Mouse (Mus musculus) MEL (cell line): ENCODE results near the gene Gm5127.

Experiments used
- MEF2A ChIP-seq: IDR thresholded peaks from 2 replicates; pipeline ENCODE4 v1.6.1; 2014; ENCODE audit warnings: low read depth, mild to moderate bottlenecking, inconsistent platforms, low read length, improper control_type of control experiment; ENCODE audit not compliant: poor library complexity, insufficient replicate concordance, severe bottlenecking; ENCODE audit errors: extremely low read depth
- POLR2A ChIP-seq, 2 experiments: IDR thresholded peaks; 2 replicates each; pipeline ENCODE4 v1.6.1; 2011 to 2012; ENCODE audit warnings: low read length in 2 of 2, mild to moderate bottlenecking in 2 of 2, control low read depth in 1 of 2, improper control_type of control experiment in 1 of 2, low read depth in 1 of 2, moderate library complexity in 1 of 2; ENCODE audit not compliant: control insufficient read depth in 1 of 2, insufficient read depth in 1 of 2, poor library complexity in 1 of 2

- TF ChIP-seq MEF2A: no peak
- TF ChIP-seq POLR2A (IDR thresholded peaks at IDR 0.05; ENCODE audit: control insufficient read depth in 1 of 2, insufficient read depth in 1 of 2, low read depth in 1 of 2, low read length in 2 of 2, poor library complexity in 1 of 2): no peak
Measured at GRCm38 (mm10) chrX:106593914-106594313, 10.9 kb downstream of the Gm5127 start.
